Mouse (Mus musculus): ENCODE measurements around the gene Fundc1. TPM values are rescaled to one million over a fixed set of nuclear protein-coding genes. Genes with fewer than 3 reads are reported as not detected.

The Fundc1 gene
- polyA plus RNA-seq, 1 experiment from 2014 or later = 50.5 TPM

DNA sequence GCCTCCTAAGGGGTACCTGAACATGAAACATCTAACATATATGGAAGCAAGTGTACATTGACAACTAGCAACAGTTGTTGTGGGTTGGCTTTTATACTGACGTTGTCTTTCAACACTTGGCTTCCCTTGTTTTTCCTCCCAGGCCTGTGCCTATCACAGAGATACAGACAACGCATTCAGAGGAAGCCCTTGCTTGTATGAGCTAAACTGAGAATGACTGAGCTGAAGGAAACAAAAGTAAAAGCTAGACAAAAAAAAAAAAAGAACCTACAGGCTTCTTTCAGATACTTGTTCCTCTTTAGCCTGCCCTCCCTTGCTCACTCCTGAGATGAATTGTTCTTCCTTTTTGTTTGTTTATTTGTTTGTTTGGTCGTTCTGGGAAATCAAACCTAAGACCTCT is 58.1 kb downstream of the Fundc1 start:
- no peaks in the 10 kb centered on the region for H3K4me1 ChIP-seq (ENCODE audit: insufficient read depth, low read depth, low read length)
- TF ChIP-seq EP300 (IDR thresholded peaks at IDR 0.05) = no peak
- TF ChIP-seq CTCF (IDR thresholded peaks at IDR 0.05) = no peak
- 44% methylated on average over 3 of the region's 3 CpGs for WGBS
- no peaks in the 10 kb centered on the region for H3K27me3 ChIP-seq (replicated peaks; ENCODE audit: insufficient read depth, low read length)
- H3K27ac ChIP-seq (ENCODE audit: low read length) = no peak overlapping the region
- DNase-seq (ENCODE audit: low spot score) = no peak
- H3K9ac ChIP-seq (replicated peaks; ENCODE audit: low read depth) = no peak overlapping the region
- H3K36me3 ChIP-seq (ENCODE audit: insufficient read depth, low read length) = no peaks in the 10 kb centered on the region
- H3K4me3 ChIP-seq (ENCODE audit: low read depth, low read length) = no peak overlapping the region
- ATAC-seq = no peak
- H3K9me3 ChIP-seq (ENCODE audit: low read length) = no peaks in the 10 kb centered on the region
- no peak overlapping the region for H3K4me2 ChIP-seq (replicated peaks; ENCODE audit: low read depth, low read length)

DNA sequence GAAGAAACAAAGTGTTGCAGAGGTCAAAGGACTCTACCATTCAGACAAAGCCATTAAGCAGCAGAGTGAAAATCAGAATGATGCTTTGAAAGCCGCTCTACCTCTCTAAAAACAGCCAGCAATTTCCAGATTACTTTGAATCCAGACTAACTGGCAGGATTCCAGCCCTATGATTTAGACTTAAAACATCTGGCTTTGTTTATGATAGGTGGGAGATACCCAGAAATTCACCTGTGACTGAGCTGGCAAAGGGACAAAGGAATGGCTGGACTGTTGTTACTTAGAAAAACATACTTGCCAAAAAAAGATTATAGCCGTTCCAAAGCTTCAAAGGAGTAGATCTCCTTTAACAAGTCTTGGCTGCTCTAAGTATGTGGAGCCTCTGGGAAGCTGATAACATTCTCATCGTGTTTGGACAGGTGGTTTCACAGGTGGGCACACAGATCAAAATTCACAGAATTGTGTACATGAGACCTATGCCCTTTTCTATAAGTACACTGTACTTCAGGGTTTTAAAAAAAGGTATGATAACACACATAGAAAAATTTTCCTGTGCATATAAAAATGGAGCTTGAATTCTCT is 60.0 kb downstream of the Fundc1 start:
- Histone ChIP-seq H3K27ac (ENCODE audit: low read length) (no peak overlapping the region), H3K9ac (replicated peaks; ENCODE audit: low read depth) (no peak overlapping the region), H3K4me2 (replicated peaks; ENCODE audit: low read depth, low read length) (no peak overlapping the region), H3K4me1 (ENCODE audit: insufficient read depth, low read depth, low read length) (no peaks in the 10 kb centered on the region), H3K9me3 (ENCODE audit: low read length) (no peaks in the 10 kb centered on the region), H3K4me3 (ENCODE audit: low read depth, low read length) (no peak overlapping the region), H3K27me3 (replicated peaks; ENCODE audit: insufficient read depth, low read length) (no peaks in the 10 kb centered on the region), H3K36me3 (ENCODE audit: insufficient read depth, low read length) (no peaks in the 10 kb centered on the region)
- DNase-seq (ENCODE audit: low spot score) (no peak), ATAC-seq (no peak)
- 25% methylated on average over 3 of the region's 3 CpGs for WGBS
- no peak for TF ChIP-seq CTCF (IDR thresholded peaks at IDR 0.05)
- TF ChIP-seq EP300 (IDR thresholded peaks at IDR 0.05) = no peak

Data from lung, postnatal 0 days (tissue).